Mouse (Mus musculus) lung, embryonic 14.5 days (tissue): ENCODE measurements around the gene Amtn. TPM values are rescaled to one million over a fixed set of nuclear protein-coding genes. Genes with fewer than 3 reads are reported as not detected.
"Not testable (repeated sequence)": the region's sequence is repeated elsewhere in the genome, so short reads cannot be mapped to it uniquely, and the experiment has no call there.

Experiments
- ATAC-seq: fragments of 200-750 bp; cut with Nextera tagmentation; 2 replicates; pipeline ENCODE4 v1.8.0; 2017; ENCODE audit warnings: mild to moderate bottlenecking, moderate TSS enrichment, moderate library complexity; ENCODE audit not compliant: insufficient read depth
- DNase-seq: peaks from one replicate; pipeline ENCODE4 v3.0.0-alpha.2; 2015
- H3K27ac ChIP-seq: fragments of 300-500 bp; sonication (generic); 2 replicates; pipeline ENCODE4 v1.5.1; 2014; ENCODE audit warnings: low read depth, mild to moderate bottlenecking, moderate library complexity
- H3K27me3 ChIP-seq: fragments of 300-500 bp; sonication (generic); 2 replicates; pipeline ENCODE4 v1.6.1; 2014; ENCODE audit warnings: low read length, control low read depth; ENCODE audit not compliant: insufficient read depth
- H3K36me3 ChIP-seq: fragments of 300-500 bp; sonication (generic); 2 replicates; pipeline ENCODE4 v1.6.1; 2014; ENCODE audit warnings: control low read depth; ENCODE audit not compliant: insufficient read depth
- H3K4me1 ChIP-seq: fragments of 300-500 bp; sonication (generic); 2 replicates; pipeline ENCODE4 v1.6.1; 2014; ENCODE audit warnings: antibody characterized with exemption, control low read depth; ENCODE audit not compliant: insufficient read depth
- H3K4me2 ChIP-seq: fragments of 300-500 bp; sonication (generic); 2 replicates; pipeline ENCODE4 v1.6.1; 2014; ENCODE audit warnings: mild to moderate bottlenecking
- H3K4me3 ChIP-seq: fragments of 300-500 bp; sonication (generic); 2 replicates; pipeline ENCODE4 v1.5.1; 2014; ENCODE audit warnings: low read depth, low read length
- H3K9ac ChIP-seq: fragments of 300-500 bp; sonication (generic); 2 replicates; pipeline ENCODE4 v1.6.1; 2014
- H3K9me3 ChIP-seq: fragments of 300-500 bp; sonication (generic); 2 replicates; pipeline ENCODE4 v1.6.1; 2016; ENCODE audit warnings: low read depth, low read length, control low read depth
- CTCF ChIP-seq: IDR thresholded peaks from 2 replicates; pipeline ENCODE4 v1.5.1; 2016; ENCODE audit warnings: antibody characterized with exemption, low read depth
- WGBS: fragments of 180-500 bp; shearing (Covaris S2); extraction: QIAGEN DNeasy Blood & Tissue Kit; methylation state at CpG from one replicate; pipeline ENCODE4 v1.1.7; 2014; 5-methylcytosine and 5-hydroxymethylcytosine counted together
- polyA plus RNA-seq: library from polyadenylated mRNA; unstranded; fragments of >200 nt; fragmentation: Nextera tagmentation; extraction: Ambion mirVana; gene quantifications from 2 replicates; pipeline ENCODE4 v1.2.1, GENCODE M21; 2014

Amtn gene
- polyA plus RNA-seq, result not detected in 2 replicates

DNA sequence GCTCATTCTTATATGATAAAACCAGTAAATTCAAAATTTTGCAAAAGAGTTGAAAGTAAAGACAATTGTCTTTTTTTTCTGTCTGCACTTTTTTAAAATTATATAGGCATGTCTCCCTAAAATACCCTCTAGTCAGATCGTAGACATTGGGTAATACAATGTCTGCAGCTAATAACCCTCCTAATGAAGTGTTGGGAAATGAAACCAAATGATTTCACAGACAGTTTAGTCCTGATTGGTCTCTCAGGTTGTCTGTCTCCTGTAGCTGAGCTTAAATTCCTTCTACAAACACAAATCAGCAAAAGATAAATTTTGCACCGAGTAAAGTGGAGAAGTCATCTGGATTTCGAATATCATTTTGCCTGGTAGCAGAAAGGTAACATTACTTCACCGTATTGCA lies at the start of gene Amtn:
Gene Amtn (plus strand): TSS at position 301 of the 400 bp plus-strand sequence.
- TF ChIP-seq CTCF, result no peak
- Histone ChIP-seq H3K27ac (no peak within 1 kb of the TSS), H3K27me3 (no peaks in the 10 kb centered on the region), H3K4me3 (no peak within 1 kb of the TSS), H3K36me3 (no peaks in the 10 kb centered on the region), H3K4me1 (no peaks in the 10 kb centered on the region), H3K9ac (no peak within 1 kb of the TSS), H3K4me2 (no peak within 1 kb of the TSS), H3K9me3 (no peaks in the 10 kb centered on the region)
- peak; percentile 2 for DNase-seq
- 54% methylated on average over 4 of the region's 4 CpGs for WGBS
- ATAC-seq, result no peak

DNA sequence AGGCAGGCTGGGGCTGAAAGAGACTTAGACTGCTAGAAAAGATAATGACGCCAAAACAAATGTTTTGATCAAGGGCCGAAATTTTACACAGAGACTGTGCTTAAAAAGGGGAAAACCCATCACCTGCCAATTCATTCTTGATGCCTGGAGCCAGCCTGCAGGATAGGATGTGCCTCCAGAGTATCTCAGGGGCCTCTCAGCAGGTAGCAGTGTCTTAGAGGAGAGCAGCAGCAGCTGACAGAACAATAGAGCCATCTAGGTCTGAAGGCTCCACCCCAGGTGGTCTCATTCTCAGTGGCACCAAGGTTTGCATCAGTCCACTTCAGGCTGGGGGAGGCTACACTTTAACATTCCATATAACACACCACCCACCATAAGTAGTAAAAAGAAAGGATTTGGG lies 27.4 kb upstream of the Amtn start:
- DNase-seq, result not testable (repeated sequence)
- 58% methylated on average over 2 of the region's 2 CpGs for WGBS

DNA sequence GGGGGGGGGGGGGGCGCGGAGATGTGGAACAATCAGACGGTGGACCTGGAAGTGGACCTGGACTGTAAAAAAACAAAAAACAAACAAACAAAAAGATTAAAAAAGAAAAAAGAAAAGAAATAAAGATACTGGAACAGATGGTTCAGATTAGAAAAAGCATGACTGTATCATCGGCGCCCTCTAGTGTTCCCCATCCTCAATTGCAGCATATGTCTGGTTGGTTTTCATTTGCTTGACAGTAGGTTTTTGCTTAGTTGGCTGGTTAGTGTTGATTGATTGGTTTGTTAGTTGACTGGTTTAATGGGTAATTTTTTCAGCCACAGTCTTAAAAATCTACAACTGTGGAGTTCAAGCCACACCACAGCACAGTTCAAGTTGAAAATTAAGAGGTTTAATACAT lies 11.1 kb upstream of the Amtn start:
- no peak overlapping the region for H3K9ac ChIP-seq
- no peak overlapping the region for H3K4me3 ChIP-seq
- DNase-seq (peak; percentile 66), ATAC-seq (no peak)
- no peaks in the 10 kb centered on the region for H3K9me3 ChIP-seq
- WGBS, result 2% methylated on average over 5 of the region's 5 CpGs
- no peak overlapping the region for H3K27ac ChIP-seq
- H3K36me3 ChIP-seq, result no peaks in the 10 kb centered on the region
- H3K27me3 ChIP-seq, result no peaks in the 10 kb centered on the region
- no peaks in the 10 kb centered on the region for H3K4me1 ChIP-seq
- peak; percentile 72 for TF ChIP-seq CTCF
- H3K4me2 ChIP-seq, result no peak overlapping the region

More for the DNA sequence above, 27.4 kb upstream of the Amtn start:
- not testable (repeated sequence) for H3K9ac ChIP-seq, H3K9me3 ChIP-seq, ATAC-seq, H3K4me2 ChIP-seq, H3K4me1 ChIP-seq, H3K27ac ChIP-seq, H3K4me3 ChIP-seq, H3K27me3 ChIP-seq, H3K36me3 ChIP-seq

DNA sequence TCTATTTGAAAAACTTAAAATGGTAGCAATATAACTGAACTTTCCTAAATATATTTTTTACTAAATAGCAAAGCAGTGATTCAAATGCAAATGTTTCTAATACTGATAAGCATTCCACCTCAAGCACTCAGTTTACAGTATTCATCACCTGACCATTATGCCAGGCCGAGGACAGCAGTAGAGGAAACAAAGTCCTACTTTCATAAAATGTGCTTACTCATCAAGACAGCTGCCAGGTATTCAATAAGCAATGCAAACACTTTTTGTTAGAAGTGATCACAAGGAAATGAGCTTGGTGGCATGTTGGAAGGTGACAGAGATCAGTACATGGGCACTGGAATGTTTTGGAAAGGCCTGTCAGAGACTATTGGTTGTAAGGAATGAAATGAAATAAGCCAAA lies 9.0 kb upstream of the Amtn start:
- no peak overlapping the region for H3K9ac ChIP-seq
- H3K9me3 ChIP-seq, result no peaks in the 10 kb centered on the region
- no peaks in the 10 kb centered on the region for H3K27me3 ChIP-seq
- H3K27ac ChIP-seq, result no peak overlapping the region
- TF ChIP-seq CTCF, result no peak
- H3K36me3 ChIP-seq, result no peaks in the 10 kb centered on the region
- no peaks in the 10 kb centered on the region for H3K4me1 ChIP-seq
- WGBS, result 64% methylated on average over 1 of the region's 1 CpGs
- ATAC-seq (no peak), DNase-seq (no peak)
- H3K4me3 ChIP-seq, result no peak overlapping the region
- no peak overlapping the region for H3K4me2 ChIP-seq

DNA sequence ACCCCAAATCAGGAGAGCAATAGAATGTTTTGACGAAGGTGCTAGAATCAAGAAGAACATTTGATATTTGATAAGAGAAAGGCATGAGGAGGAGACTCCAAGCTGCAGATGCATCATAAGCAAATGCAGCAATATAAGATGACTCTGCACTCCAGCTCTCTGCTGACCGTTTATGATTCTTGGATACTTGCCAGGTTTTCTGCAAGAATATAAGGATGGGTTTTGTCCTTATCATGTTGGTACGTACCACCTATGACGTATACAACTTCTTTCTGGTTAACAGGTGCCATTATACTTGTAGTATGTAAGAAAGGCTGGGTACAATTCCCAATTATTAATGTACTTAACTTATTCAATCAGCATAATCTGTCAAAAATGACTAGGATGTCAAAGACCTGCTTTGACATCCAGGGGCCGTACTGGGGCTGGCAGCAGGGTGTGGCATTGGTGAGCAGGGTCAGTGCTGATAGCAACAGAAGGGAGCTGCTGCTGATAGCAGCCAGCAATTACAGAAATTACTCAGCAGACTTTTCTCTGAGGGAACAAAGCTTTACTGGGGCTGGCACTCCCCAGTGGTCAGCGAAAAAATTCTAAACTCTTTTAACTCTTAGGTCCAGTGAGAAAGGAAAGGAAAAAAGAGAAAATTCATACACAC lies 5.2 kb upstream of the Amtn start:
- no peak for TF ChIP-seq CTCF
- ATAC-seq (no peak), DNase-seq (peak; percentile 1)
- H3K36me3 ChIP-seq, result no peaks in the 10 kb centered on the region
- H3K9ac ChIP-seq, result no peak overlapping the region
- no peaks in the 10 kb centered on the region for H3K9me3 ChIP-seq
- H3K27ac ChIP-seq, result no peak overlapping the region
- no peak overlapping the region for H3K4me2 ChIP-seq
- no peaks in the 10 kb centered on the region for H3K27me3 ChIP-seq
- no peak overlapping the region for H3K4me3 ChIP-seq
- no peaks in the 10 kb centered on the region for H3K4me1 ChIP-seq
- 54% methylated on average over 6 of the region's 6 CpGs for WGBS

DNA sequence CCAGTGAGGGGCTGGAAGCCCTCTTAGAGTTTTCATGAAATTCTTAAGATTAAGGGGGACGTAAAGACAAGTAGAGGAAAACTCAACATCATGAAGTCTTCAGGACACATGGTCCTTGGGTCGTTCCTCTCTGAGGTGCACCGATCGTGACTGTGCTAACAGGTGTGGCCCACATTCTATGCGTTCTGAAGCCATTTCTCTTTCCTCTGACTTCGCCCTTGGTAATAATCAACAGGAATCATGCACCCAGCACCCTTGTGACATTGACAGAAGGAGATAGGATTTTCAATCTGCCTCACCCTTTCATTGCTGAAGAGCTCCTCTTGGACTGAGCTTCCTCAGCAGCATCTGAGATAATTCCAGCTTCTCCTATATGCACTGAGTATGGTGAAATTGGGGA lies 3.3 kb upstream of the Amtn start:
- ATAC-seq (no peak), DNase-seq (no peak)
- no peak overlapping the region for H3K9ac ChIP-seq
- no peak overlapping the region for H3K4me2 ChIP-seq
- H3K27me3 ChIP-seq, result no peaks in the 10 kb centered on the region
- no peak overlapping the region for H3K27ac ChIP-seq
- H3K9me3 ChIP-seq, result no peaks in the 10 kb centered on the region
- WGBS, result 81% methylated on average over 6 of the region's 6 CpGs
- H3K4me3 ChIP-seq, result no peak overlapping the region
- H3K4me1 ChIP-seq, result no peaks in the 10 kb centered on the region
- TF ChIP-seq CTCF, result no peak
- H3K36me3 ChIP-seq, result no peaks in the 10 kb centered on the region

DNA sequence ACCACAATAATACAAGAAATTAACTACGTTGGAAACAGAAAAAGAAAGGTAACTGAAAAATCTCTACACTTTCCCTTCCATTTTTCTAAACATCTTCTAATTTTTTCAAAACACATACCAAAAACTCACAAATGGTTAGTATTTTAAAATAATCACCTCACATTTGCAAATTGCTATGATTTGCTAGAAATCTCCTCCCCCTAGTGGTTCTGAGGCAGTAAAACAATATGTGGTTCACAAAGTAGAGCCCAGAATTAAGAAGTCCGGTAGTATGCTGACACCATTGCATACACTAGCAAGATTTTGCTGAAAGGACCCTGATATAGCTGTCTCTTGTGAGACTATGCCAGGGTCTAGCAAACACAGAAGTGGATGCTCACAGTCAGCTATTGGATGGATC lies 16.1 kb downstream of the Amtn start:
- not testable (repeated sequence) for H3K4me1 ChIP-seq, H3K36me3 ChIP-seq

More for the DNA sequence above, 16.1 kb downstream of the Amtn start:
- H3K4me3 ChIP-seq, H3K9me3 ChIP-seq, H3K27ac ChIP-seq, H3K27me3 ChIP-seq, ATAC-seq, H3K9ac ChIP-seq, H3K4me2 ChIP-seq, DNase-seq: not testable (repeated sequence)
- TF ChIP-seq CTCF, result 0 out of 2 replicates have a peak, but pooled peaks have one; percentile 15
- 77% methylated on average over 2 of the region's 2 CpGs for WGBS
